Mouse (Mus musculus) embryonic facial prominence, embryonic 14.5 days (tissue): ENCODE results near the gene Eml1. TPM values are rescaled to one million over a fixed set of nuclear protein-coding genes. Genes with fewer than 3 reads are reported as not detected.
A peak's percentile ranks its signal among the peaks of the same experiment; 100 is the strongest.

Experiments
- ATAC-seq: fragments of 200-750 bp; cut with Nextera tagmentation; 2 replicates; pipeline ENCODE4 v1.8.0; 2017; ENCODE audit warnings: low read depth, moderate number of reproducible peaks, moderate TSS enrichment
- DNase-seq: peaks from one replicate; pipeline ENCODE4 v3.0.0-alpha.2; 2015; ENCODE audit warnings: low spot score
- H3K27ac ChIP-seq: fragments of 300-500 bp; sonication (generic); replicated peaks from 2 replicates; pipeline ENCODE4 v1.5.1; 2014; ENCODE audit warnings: low read depth, mild to moderate bottlenecking, low read length, moderate library complexity
- H3K27me3 ChIP-seq: fragments of 300-500 bp; sonication (generic); replicated peaks from 2 replicates; pipeline ENCODE4 v1.6.1; 2014; ENCODE audit warnings: low read length; ENCODE audit not compliant: control insufficient read depth, insufficient read depth
- H3K36me3 ChIP-seq: fragments of 300-500 bp; sonication (generic); 2 replicates; pipeline ENCODE4 v1.6.1; 2014; ENCODE audit warnings: low read length, mixed read lengths; ENCODE audit not compliant: control insufficient read depth, insufficient read depth
- H3K4me1 ChIP-seq: fragments of 300-500 bp; sonication (generic); 2 replicates; pipeline ENCODE4 v1.6.1; 2014; ENCODE audit warnings: antibody characterized with exemption, low read length; ENCODE audit not compliant: control insufficient read depth, insufficient read depth
- H3K4me2 ChIP-seq: fragments of 300-500 bp; sonication (generic); 2 replicates; pipeline ENCODE4 v1.6.1; 2014; ENCODE audit warnings: low read depth, mild to moderate bottlenecking, low read length, moderate library complexity, mixed read lengths
- H3K4me3 ChIP-seq: fragments of 300-500 bp; sonication (generic); 2 replicates; pipeline ENCODE4 v1.5.1; 2014; ENCODE audit warnings: low read depth, mild to moderate bottlenecking, low read length
- H3K9ac ChIP-seq: fragments of 300-500 bp; sonication (generic); 2 replicates; pipeline ENCODE4 v1.6.1; 2014; ENCODE audit warnings: low read depth, mild to moderate bottlenecking, low read length, moderate library complexity, mixed read lengths
- H3K9me3 ChIP-seq: fragments of 300-500 bp; sonication (generic); 2 replicates; pipeline ENCODE4 v1.6.1; 2016; ENCODE audit warnings: low read length; ENCODE audit not compliant: control insufficient read depth
- WGBS: fragments of 180-500 bp; shearing (Covaris S2); extraction: QIAGEN DNeasy Blood & Tissue Kit; methylation state at CpG from one replicate; pipeline ENCODE4 v1.1.7; 2014; 5-methylcytosine and 5-hydroxymethylcytosine counted together
- polyA plus RNA-seq: library from polyadenylated mRNA; unstranded; fragments of >200 nt; fragmentation: Nextera tagmentation; extraction: Ambion mirVana; gene quantifications from 2 replicates; pipeline ENCODE4 v1.2.1, GENCODE M21; 2014

Eml1 gene
- polyA plus RNA-seq, 1 experiment from 2014 or later, result 62.8 TPM

DNA sequence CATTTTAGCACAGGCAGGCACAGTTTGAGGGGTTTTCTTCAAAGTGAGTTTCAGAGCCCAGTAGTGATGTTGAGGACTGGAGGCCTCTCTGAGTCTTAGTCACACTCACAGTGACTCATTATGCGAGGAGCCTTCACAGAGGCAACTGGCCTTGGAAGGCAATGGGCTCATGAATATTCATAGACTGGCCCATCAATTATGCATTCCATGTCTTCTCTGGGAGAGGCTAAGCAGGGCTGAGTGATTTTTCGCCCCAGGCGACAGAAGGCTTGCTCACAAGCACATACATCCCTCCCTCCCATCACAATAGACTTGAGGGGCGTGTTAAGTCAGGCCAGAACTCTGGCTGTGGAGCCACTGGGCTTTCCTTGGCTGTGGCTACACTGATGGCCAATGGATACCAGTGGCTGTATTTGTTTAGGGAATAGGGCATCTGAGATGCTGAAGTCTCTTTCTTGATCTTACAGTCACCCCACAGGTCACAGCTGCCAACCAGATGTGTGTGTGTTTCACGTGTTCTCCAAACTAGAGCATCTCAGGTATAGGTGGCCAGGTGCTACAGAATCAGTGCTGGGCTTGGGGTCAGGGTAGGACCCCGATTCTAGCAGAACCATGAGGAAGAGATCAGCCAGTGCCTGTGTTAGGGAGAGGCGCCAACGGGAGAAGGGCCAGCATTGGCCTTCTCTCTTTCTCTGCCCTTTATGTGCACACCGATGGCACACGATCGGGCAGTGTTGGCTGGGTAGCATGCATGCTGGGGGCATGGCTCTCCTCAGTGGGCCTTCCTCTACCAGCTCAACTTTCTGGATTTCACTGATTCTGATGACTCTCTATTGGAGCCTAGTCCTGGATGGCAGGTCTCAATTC is 25.6 kb downstream of the Eml1 start:
- peak; percentile 71; the same call in 1 of the 2 replicates for ATAC-seq
- no peaks in the 10 kb centered on the region for H3K36me3 ChIP-seq
- DNase-seq, result peak; percentile 83

DNA sequence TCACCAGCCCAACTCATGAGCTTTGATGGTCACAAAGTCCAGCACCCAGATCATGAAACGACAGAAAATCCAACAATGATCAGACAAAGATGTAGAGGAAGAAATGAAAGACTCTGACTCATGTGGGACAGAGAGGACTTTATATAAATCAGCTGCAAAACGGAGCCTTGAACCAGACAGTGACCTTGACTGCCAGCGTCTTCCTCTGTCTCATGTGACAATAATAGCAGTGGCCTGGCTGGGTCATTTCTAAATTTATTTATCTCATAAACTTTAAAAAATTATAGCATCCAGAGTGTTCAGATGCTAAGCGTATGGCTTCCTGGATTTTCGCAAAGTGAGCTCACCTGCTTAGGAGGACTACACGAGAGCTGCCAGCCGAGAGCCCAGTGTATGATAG is 27.9 kb downstream of the Eml1 start:
- ATAC-seq (no peak), DNase-seq (no peak)
- H3K9ac ChIP-seq, result no peak overlapping the region
- H3K4me3 ChIP-seq, result no peak overlapping the region
- WGBS, result 86% methylated on average over 7 of the region's 7 CpGs
- H3K4me2 ChIP-seq, result no peak overlapping the region
- no peaks in the 10 kb centered on the region for H3K9me3 ChIP-seq
- H3K36me3 ChIP-seq, result no peaks in the 10 kb centered on the region
- no peaks in the 10 kb centered on the region for H3K27me3 ChIP-seq
- H3K4me1 ChIP-seq, result peaks cover 2% of the 10 kb centered on the region; the same call in 1 of the 2 replicates
- H3K27ac ChIP-seq, result no peak overlapping the region

More for the DNA sequence above, 25.6 kb downstream of the Eml1 start:
- Histone ChIP-seq H3K4me3 (no peak overlapping the region), H3K4me1 (peaks cover 2% of the 10 kb centered on the region; the same call in 1 of the 2 replicates), H3K9ac (no peak overlapping the region), H3K27ac (no peak overlapping the region), H3K9me3 (no peaks in the 10 kb centered on the region), H3K4me2 (no peak overlapping the region), H3K27me3 (no peaks in the 10 kb centered on the region)
- 72% methylated on average over 11 of the region's 11 CpGs for WGBS

DNA sequence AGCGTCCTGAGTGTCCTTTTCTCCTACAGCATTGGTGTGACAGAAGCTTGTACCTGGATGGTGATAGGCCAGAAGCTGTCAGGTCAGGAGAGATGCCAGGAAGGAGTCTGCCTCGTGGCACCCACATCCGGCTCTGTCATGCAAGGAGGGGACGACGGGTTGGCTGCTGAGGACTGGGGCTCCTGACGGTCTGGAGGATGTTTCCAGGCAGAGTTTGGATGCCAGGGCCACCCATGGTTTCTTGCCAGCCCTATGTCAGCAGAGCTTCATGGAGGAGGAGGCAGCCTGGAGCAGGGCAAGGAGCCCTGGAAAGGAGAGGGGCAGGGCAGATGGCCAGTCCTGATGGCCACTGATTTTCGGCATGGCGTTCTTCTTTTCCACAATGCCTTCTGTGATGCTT is 28.4 kb downstream of the Eml1 start:
- Histone ChIP-seq H3K27me3 (no peaks in the 10 kb centered on the region), H3K27ac (no peak overlapping the region), H3K4me3 (no peak overlapping the region), H3K36me3 (no peaks in the 10 kb centered on the region), H3K9me3 (no peaks in the 10 kb centered on the region), H3K4me1 (peaks cover 2% of the 10 kb centered on the region; the same call in 1 of the 2 replicates), H3K9ac (no peak overlapping the region), H3K4me2 (no peak overlapping the region)
- ATAC-seq (no peak), DNase-seq (no peak)
- 84% methylated on average over 8 of the region's 8 CpGs for WGBS

DNA sequence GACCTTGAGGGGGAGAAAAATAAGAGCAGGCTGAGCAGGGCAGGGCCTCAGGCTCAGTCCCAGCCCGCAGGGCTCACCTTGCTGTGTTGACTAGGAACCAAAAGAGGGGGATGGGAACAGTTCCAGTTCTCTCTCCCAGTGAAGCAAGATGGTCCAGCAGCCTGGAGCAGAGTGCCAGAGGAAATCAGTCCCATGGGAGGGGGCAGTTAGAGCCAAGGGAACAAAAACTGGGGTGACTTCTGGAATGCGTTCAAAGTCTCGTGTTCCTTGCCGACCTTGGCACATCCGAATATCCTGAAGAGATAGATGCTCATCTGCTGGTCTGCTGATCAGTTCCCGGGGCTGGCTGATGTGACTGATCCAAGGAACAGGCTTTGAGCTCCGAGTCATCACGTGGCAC is 30.2 kb downstream of the Eml1 start:
- 66% methylated on average over 8 of the region's 8 CpGs for WGBS
- Histone ChIP-seq H3K27me3 (no peaks in the 10 kb centered on the region), H3K4me1 (peaks cover 6% of the 10 kb centered on the region; the same call in 1 of the 2 replicates), H3K36me3 (no peaks in the 10 kb centered on the region), H3K27ac (no peak overlapping the region), H3K9me3 (no peaks in the 10 kb centered on the region), H3K4me2 (no peak overlapping the region), H3K9ac (no peak overlapping the region), H3K4me3 (no peak overlapping the region)
- DNase-seq (no peak), ATAC-seq (no peak)

DNA sequence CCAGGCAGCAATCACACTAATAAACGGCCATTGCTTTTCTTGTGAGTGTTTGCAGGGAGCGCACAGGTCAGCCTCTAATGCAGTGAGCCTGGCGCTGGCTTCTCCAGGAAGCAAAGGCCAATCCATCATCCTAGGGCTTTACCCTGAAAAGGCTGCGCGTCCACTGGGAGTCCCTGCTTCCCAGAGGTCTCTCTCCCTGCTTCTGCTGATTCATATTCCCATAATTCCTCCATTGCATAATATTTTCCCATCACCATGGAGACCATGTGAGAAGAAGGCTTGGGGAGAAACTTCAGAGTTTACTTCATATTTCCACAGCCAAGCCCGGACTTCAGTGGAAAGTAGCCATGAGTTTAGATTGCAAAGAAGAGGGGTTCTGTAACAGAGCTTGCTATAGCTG is 33.2 kb downstream of the Eml1 start:
- DNase-seq (peak; percentile 49), ATAC-seq (peak; percentile 56; the same call in 1 of the 2 replicates)
- H3K36me3 ChIP-seq, result no peaks in the 10 kb centered on the region
- peaks cover 4% of the 10 kb centered on the region; the same call in 1 of the 2 replicates for H3K4me1 ChIP-seq
- no peak overlapping the region; the same call in 1 of the 2 replicates for H3K27ac ChIP-seq
- H3K9me3 ChIP-seq, result no peaks in the 10 kb centered on the region
- no peak overlapping the region for H3K4me2 ChIP-seq
- no peaks in the 10 kb centered on the region for H3K27me3 ChIP-seq
- no peak overlapping the region for H3K4me3 ChIP-seq
- no peak overlapping the region for H3K9ac ChIP-seq
- 67% methylated on average over 6 of the region's 6 CpGs for WGBS

DNA sequence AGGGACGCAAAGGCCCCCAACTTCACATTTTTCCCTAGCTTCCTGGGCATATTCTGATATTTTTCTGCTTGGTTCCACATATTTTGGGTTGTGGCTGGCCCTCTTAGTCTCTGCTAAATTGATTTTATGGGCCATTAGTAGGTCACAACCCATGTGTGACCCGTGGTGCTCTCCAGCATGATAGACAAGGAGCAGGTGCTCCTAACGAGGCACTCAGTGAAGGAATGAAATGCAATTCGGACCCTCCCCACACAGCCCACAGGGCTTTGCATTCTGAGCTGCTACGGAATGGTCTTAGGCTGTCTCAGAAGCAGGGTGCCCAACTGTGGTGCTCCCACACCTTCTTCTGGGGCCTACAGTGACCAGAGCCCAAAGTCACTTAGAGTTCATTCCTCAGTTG is 38.3 kb downstream of the Eml1 start:
- Histone ChIP-seq H3K9me3 (no peaks in the 10 kb centered on the region), H3K27ac (no peak overlapping the region), H3K4me2 (no peak overlapping the region), H3K27me3 (no peaks in the 10 kb centered on the region), H3K9ac (no peak overlapping the region), H3K36me3 (no peaks in the 10 kb centered on the region), H3K4me3 (no peak overlapping the region), H3K4me1 (peaks cover 4% of the 10 kb centered on the region; the same call in 1 of the 2 replicates)
- DNase-seq (no peak), ATAC-seq (no peak)
- WGBS, result 50% methylated on average over 5 of the region's 5 CpGs

DNA sequence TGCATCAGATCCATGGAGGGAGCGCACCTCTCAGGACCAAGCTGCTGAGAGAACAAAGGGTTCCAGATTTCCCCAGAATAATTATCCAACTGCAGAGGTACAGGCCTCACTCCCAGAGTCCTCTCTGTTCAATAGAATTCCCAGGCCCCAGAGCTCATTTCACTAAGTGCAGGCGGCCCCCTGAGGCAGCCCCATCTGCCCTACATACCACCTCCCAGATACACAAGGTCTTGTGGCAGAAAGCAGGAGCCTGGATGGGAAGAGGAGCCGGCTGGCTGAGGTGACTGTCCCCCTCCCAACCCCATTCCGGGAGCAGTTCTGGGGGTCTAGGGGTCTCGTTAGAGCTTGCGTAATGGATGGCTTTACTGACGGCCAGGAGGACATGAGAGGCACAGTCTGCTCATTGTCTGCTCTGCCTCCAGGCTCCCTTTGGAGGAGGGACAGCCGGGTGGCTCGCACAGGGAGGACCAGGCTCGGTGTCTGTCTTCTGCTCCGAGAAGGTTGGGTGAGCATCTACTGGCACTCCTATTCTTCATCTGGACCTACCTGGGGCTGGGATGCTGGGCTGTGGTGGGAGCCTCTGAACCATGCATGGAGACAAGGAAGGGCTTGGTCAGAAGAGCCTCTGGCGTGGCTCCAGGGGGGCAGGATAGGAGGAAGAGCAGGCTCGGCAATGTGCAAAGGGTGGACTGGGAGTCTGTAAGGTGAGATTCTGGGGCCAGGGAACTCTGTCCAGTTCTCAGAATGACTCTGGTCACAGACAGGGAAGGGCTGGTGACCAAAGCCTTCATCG is 39.9 kb downstream of the Eml1 start:
- Histone ChIP-seq H3K4me1 (no peaks in the 10 kb centered on the region), H3K36me3 (no peaks in the 10 kb centered on the region), H3K9ac (no peak overlapping the region), H3K27me3 (no peaks in the 10 kb centered on the region), H3K4me2 (no peak overlapping the region), H3K27ac (no peak overlapping the region), H3K4me3 (no peak overlapping the region), H3K9me3 (no peaks in the 10 kb centered on the region)
- ATAC-seq, result peak; percentile 87
- peak; percentile 55 for DNase-seq
- WGBS, result 40% methylated on average over 14 of the region's 14 CpGs

DNA sequence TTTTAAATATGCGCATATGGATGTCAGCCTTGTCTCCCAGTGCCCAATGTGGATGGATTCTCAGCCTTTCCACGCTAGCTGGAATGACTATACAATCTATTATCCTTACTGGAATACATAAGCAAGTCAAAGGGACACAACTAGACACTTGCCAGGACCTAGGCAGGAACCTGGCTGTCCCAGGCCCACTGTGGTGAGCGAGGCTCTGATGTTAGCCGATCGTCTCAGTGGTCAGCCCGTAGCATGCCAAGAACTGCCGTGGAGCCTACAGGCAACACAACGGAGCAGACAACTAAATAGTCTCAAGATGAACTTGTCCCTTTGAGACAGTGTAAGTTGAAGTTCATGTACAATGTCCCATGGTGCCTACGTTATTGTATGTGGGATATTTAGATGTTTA is 44.2 kb downstream of the Eml1 start:
- DNase-seq (no peak), ATAC-seq (no peak)
- no peaks in the 10 kb centered on the region for H3K36me3 ChIP-seq
- H3K9ac ChIP-seq, result no peak overlapping the region
- no peaks in the 10 kb centered on the region for H3K27me3 ChIP-seq
- no peak overlapping the region for H3K27ac ChIP-seq
- no peak overlapping the region for H3K4me3 ChIP-seq
- no peaks in the 10 kb centered on the region for H3K9me3 ChIP-seq
- 93% methylated on average over 9 of the region's 9 CpGs for WGBS
- peaks cover 5% of the 10 kb centered on the region; the same call in 1 of the 2 replicates for H3K4me1 ChIP-seq
- no peak overlapping the region for H3K4me2 ChIP-seq
